Mouse (Mus musculus): ENCODE measurements around the gene Lyrm1. TPM values are rescaled to one million over a fixed set of nuclear protein-coding genes. Genes with fewer than 3 reads are reported as not detected.

The Lyrm1 gene
- polyA plus RNA-seq, 1 experiment from 2014 or later: 11.0 TPM

GRCm38 (mm10) chr7:119959091-119959490, 63.4 kb downstream of the Lyrm1 start:
- H3K9me3 ChIP-seq (replicated peaks; ENCODE audit: control insufficient read depth, low read length): no peaks in the 10 kb centered on the region
- ATAC-seq (replicated peaks; ENCODE audit: insufficient number of reproducible peaks, low FRiP score, low TSS enrichment, low read depth): no peak
- no peak overlapping the region for H3K9ac ChIP-seq (replicated peaks; ENCODE audit: low read length)
- no peak overlapping the region for H3K4me3 ChIP-seq (ENCODE audit: low read depth, low read length)
- no peak overlapping the region for H3K4me2 ChIP-seq (ENCODE audit: low read depth, low read length)
- no peak overlapping the region for H3K27ac ChIP-seq (replicated peaks; ENCODE audit: low read depth, low read length)
- WGBS: 65% methylated on average over 4 of the region's 4 CpGs
- H3K36me3 ChIP-seq (replicated peaks; ENCODE audit: control insufficient read depth, insufficient read depth, low read depth, low read length): no peaks in the 10 kb centered on the region
- DNase-seq (ENCODE audit: low spot score): no peak
- H3K4me1 ChIP-seq (ENCODE audit: control insufficient read depth, insufficient read depth, low read length): no peaks in the 10 kb centered on the region
- no peaks in the 10 kb centered on the region for H3K27me3 ChIP-seq (ENCODE audit: control insufficient read depth, insufficient read depth, low read length)

- Histone ChIP-seq H3K4me2 (ENCODE audit: low read depth, low read length) (no peak overlapping the region), H3K9ac (replicated peaks; ENCODE audit: low read length) (no peak overlapping the region), H3K4me1 (ENCODE audit: control insufficient read depth, insufficient read depth, low read length) (no peaks in the 10 kb centered on the region), H3K9me3 (replicated peaks; ENCODE audit: control insufficient read depth, low read length) (no peaks in the 10 kb centered on the region), H3K27ac (replicated peaks; ENCODE audit: low read depth, low read length) (no peak overlapping the region), H3K36me3 (replicated peaks; ENCODE audit: control insufficient read depth, insufficient read depth, low read depth, low read length) (no peaks in the 10 kb centered on the region), H3K4me3 (ENCODE audit: low read depth, low read length) (no peak overlapping the region), H3K27me3 (ENCODE audit: control insufficient read depth, insufficient read depth, low read length) (no peaks in the 10 kb centered on the region)
- DNase-seq (ENCODE audit: low spot score) (no peak), ATAC-seq (replicated peaks; ENCODE audit: insufficient number of reproducible peaks, low FRiP score, low TSS enrichment, low read depth) (no peak)
- 90% methylated on average over 4 of the region's 4 CpGs for WGBS
Observed at GRCm38 (mm10) chr7:119959491-119959890, 63.8 kb downstream of the Lyrm1 start.

- H3K27ac ChIP-seq (replicated peaks; ENCODE audit: low read depth, low read length): no peak overlapping the region
- H3K4me1 ChIP-seq (ENCODE audit: control insufficient read depth, insufficient read depth, low read length): no peaks in the 10 kb centered on the region
- no peak for DNase-seq (ENCODE audit: low spot score)
- H3K4me3 ChIP-seq (ENCODE audit: low read depth, low read length): no peak overlapping the region
- 79% methylated on average over 6 of the region's 6 CpGs for WGBS
- H3K27me3 ChIP-seq (ENCODE audit: control insufficient read depth, insufficient read depth, low read length): no peaks in the 10 kb centered on the region
- ATAC-seq (replicated peaks; ENCODE audit: insufficient number of reproducible peaks, low FRiP score, low TSS enrichment, low read depth): no peak
- H3K4me2 ChIP-seq (ENCODE audit: low read depth, low read length): no peak overlapping the region
- H3K9me3 ChIP-seq (replicated peaks; ENCODE audit: control insufficient read depth, low read length): no peaks in the 10 kb centered on the region
- H3K36me3 ChIP-seq (replicated peaks; ENCODE audit: control insufficient read depth, insufficient read depth, low read depth, low read length): no peaks in the 10 kb centered on the region
- no peak overlapping the region for H3K9ac ChIP-seq (replicated peaks; ENCODE audit: low read length)
Observed at GRCm38 (mm10) chr7:119960006-119960405, 64.3 kb downstream of the Lyrm1 start.

GRCm38 (mm10) chr7:119960546-119960945, 64.9 kb downstream of the Lyrm1 start:
- no peaks in the 10 kb centered on the region for H3K9me3 ChIP-seq (replicated peaks; ENCODE audit: control insufficient read depth, low read length)
- no peak overlapping the region for H3K27ac ChIP-seq (replicated peaks; ENCODE audit: low read depth, low read length)
- WGBS: 78% methylated on average over 6 of the region's 6 CpGs
- no peak overlapping the region for H3K4me3 ChIP-seq (ENCODE audit: low read depth, low read length)
- H3K9ac ChIP-seq (replicated peaks; ENCODE audit: low read length): no peak overlapping the region
- DNase-seq (ENCODE audit: low spot score) (no peak), ATAC-seq (replicated peaks; ENCODE audit: insufficient number of reproducible peaks, low FRiP score, low TSS enrichment, low read depth) (no peak)
- H3K27me3 ChIP-seq (ENCODE audit: control insufficient read depth, insufficient read depth, low read length): no peaks in the 10 kb centered on the region
- no peak overlapping the region for H3K4me2 ChIP-seq (ENCODE audit: low read depth, low read length)
- no peaks in the 10 kb centered on the region for H3K36me3 ChIP-seq (replicated peaks; ENCODE audit: control insufficient read depth, insufficient read depth, low read depth, low read length)
- H3K4me1 ChIP-seq (ENCODE audit: control insufficient read depth, insufficient read depth, low read length): no peaks in the 10 kb centered on the region

- Histone ChIP-seq H3K9ac (replicated peaks; ENCODE audit: low read length) (no peak overlapping the region), H3K4me1 (ENCODE audit: control insufficient read depth, insufficient read depth, low read length) (no peaks in the 10 kb centered on the region), H3K36me3 (replicated peaks; ENCODE audit: control insufficient read depth, insufficient read depth, low read depth, low read length) (no peaks in the 10 kb centered on the region), H3K4me3 (ENCODE audit: low read depth, low read length) (no peak overlapping the region), H3K27me3 (ENCODE audit: control insufficient read depth, insufficient read depth, low read length) (no peaks in the 10 kb centered on the region), H3K9me3 (replicated peaks; ENCODE audit: control insufficient read depth, low read length) (no peaks in the 10 kb centered on the region), H3K4me2 (ENCODE audit: low read depth, low read length) (no peak overlapping the region), H3K27ac (replicated peaks; ENCODE audit: low read depth, low read length) (no peak overlapping the region)
- no peak for ATAC-seq (replicated peaks; ENCODE audit: insufficient number of reproducible peaks, low FRiP score, low TSS enrichment, low read depth)
- WGBS: 55% methylated on average over 2 of the region's 2 CpGs
- DNase-seq (ENCODE audit: low spot score): peak; percentile 1
Observed at GRCm38 (mm10) chr7:119961107-119961506, 65.4 kb downstream of the Lyrm1 start.

GRCm38 (mm10) chr7:119965205-119965604, 69.5 kb downstream of the Lyrm1 start:
- H3K27me3 ChIP-seq (ENCODE audit: control insufficient read depth, insufficient read depth, low read length): no peaks in the 10 kb centered on the region
- H3K36me3 ChIP-seq (replicated peaks; ENCODE audit: control insufficient read depth, insufficient read depth, low read depth, low read length): no peaks in the 10 kb centered on the region

GRCm38 (mm10) chr7:119965651-119966395, 70.2 kb downstream of the Lyrm1 start:
- H3K36me3 ChIP-seq (replicated peaks; ENCODE audit: control insufficient read depth, insufficient read depth, low read depth, low read length): no peaks in the 10 kb centered on the region
- WGBS: 84% methylated on average over 9 of the region's 9 CpGs

More at GRCm38 (mm10) chr7:119965205-119965604, 69.5 kb downstream of the Lyrm1 start:
- Histone ChIP-seq H3K9me3 (replicated peaks; ENCODE audit: control insufficient read depth, low read length) (no peaks in the 10 kb centered on the region), H3K4me2 (ENCODE audit: low read depth, low read length) (no peak overlapping the region), H3K9ac (replicated peaks; ENCODE audit: low read length) (no peak overlapping the region), H3K4me3 (ENCODE audit: low read depth, low read length) (no peak overlapping the region), H3K27ac (replicated peaks; ENCODE audit: low read depth, low read length) (no peak overlapping the region), H3K4me1 (ENCODE audit: control insufficient read depth, insufficient read depth, low read length) (no peaks in the 10 kb centered on the region)
- ATAC-seq (replicated peaks; ENCODE audit: insufficient number of reproducible peaks, low FRiP score, low TSS enrichment, low read depth) (no peak), DNase-seq (ENCODE audit: low spot score) (no peak)
- WGBS: 86% methylated on average over 4 of the region's 4 CpGs

GRCm38 (mm10) chr7:119969320-119969719, 73.7 kb downstream of the Lyrm1 start:
- Histone ChIP-seq H3K4me1 (ENCODE audit: control insufficient read depth, insufficient read depth, low read length) (no peaks in the 10 kb centered on the region), H3K9ac (replicated peaks; ENCODE audit: low read length) (no peak overlapping the region), H3K27ac (replicated peaks; ENCODE audit: low read depth, low read length) (no peak overlapping the region), H3K27me3 (ENCODE audit: control insufficient read depth, insufficient read depth, low read length) (no peaks in the 10 kb centered on the region), H3K36me3 (replicated peaks; ENCODE audit: control insufficient read depth, insufficient read depth, low read depth, low read length) (no peaks in the 10 kb centered on the region), H3K4me2 (ENCODE audit: low read depth, low read length) (no peak overlapping the region), H3K9me3 (replicated peaks; ENCODE audit: control insufficient read depth, low read length) (no peaks in the 10 kb centered on the region), H3K4me3 (ENCODE audit: low read depth, low read length) (no peak overlapping the region)
- WGBS: 59% methylated on average over 2 of the region's 2 CpGs
- DNase-seq (ENCODE audit: low spot score) (no peak), ATAC-seq (replicated peaks; ENCODE audit: insufficient number of reproducible peaks, low FRiP score, low TSS enrichment, low read depth) (no peak)

More at GRCm38 (mm10) chr7:119965651-119966395, 70.2 kb downstream of the Lyrm1 start:
- H3K4me3 ChIP-seq (ENCODE audit: low read depth, low read length): no peak overlapping the region
- H3K4me1 ChIP-seq (ENCODE audit: control insufficient read depth, insufficient read depth, low read length): no peaks in the 10 kb centered on the region
- no peaks in the 10 kb centered on the region for H3K27me3 ChIP-seq (ENCODE audit: control insufficient read depth, insufficient read depth, low read length)
- DNase-seq (ENCODE audit: low spot score): no peak
- no peak overlapping the region for H3K4me2 ChIP-seq (ENCODE audit: low read depth, low read length)
- ATAC-seq (replicated peaks; ENCODE audit: insufficient number of reproducible peaks, low FRiP score, low TSS enrichment, low read depth): no peak
- H3K9me3 ChIP-seq (replicated peaks; ENCODE audit: control insufficient read depth, low read length): no peaks in the 10 kb centered on the region
- no peak overlapping the region for H3K9ac ChIP-seq (replicated peaks; ENCODE audit: low read length)
- H3K27ac ChIP-seq (replicated peaks; ENCODE audit: low read depth, low read length): no peak overlapping the region

Data from embryonic facial prominence, embryonic 11.5 days (tissue).